Mouse (Mus musculus) layer of hippocampus, postnatal 36 days (tissue): ENCODE results near the gene Gm21974. TPM values are rescaled to one million over a fixed set of nuclear protein-coding genes. Genes with fewer than 3 reads are reported as not detected.
A peak's percentile ranks its signal among the peaks of the same experiment; 100 is the strongest.
"Not testable (repeated sequence)": the region's sequence is repeated elsewhere in the genome, so short reads cannot be mapped to it uniquely, and the experiment has no call there.

Experiments
- DNase-seq, 2 experiments: peaks; one replicate each; pipeline ENCODE4 v3.0.0; 2022
- total RNA-seq, 2 experiments: library from RNA; stranded (reverse); gene quantifications; 2 replicates each; pipeline ENCODE4 v1.2.3; 2021

The Gm21974 gene
- total RNA-seq, 2 experiments from 2014 or later: not detected

DNA sequence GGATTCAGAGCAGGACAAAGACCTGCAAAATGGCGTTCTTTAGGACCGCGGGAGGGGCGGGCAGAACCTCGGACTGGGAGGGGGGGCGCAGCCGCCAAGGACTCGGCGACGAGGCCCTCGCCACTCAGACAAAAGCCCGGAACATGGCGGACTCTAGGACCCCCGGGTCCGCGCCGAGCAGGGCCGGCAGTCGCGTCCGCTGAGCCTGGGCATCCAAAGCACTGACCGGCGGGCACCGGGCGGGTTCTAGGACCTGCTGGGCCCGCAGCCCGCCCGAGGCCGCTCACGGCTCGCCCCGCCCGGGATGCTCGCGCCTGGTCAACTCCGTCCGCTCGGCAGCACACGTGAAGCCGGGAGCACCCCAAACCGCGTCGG lies 19.6 kb downstream of the Gm21974 start:
- peak; percentile 93 to 94 for DNase-seq

DNA sequence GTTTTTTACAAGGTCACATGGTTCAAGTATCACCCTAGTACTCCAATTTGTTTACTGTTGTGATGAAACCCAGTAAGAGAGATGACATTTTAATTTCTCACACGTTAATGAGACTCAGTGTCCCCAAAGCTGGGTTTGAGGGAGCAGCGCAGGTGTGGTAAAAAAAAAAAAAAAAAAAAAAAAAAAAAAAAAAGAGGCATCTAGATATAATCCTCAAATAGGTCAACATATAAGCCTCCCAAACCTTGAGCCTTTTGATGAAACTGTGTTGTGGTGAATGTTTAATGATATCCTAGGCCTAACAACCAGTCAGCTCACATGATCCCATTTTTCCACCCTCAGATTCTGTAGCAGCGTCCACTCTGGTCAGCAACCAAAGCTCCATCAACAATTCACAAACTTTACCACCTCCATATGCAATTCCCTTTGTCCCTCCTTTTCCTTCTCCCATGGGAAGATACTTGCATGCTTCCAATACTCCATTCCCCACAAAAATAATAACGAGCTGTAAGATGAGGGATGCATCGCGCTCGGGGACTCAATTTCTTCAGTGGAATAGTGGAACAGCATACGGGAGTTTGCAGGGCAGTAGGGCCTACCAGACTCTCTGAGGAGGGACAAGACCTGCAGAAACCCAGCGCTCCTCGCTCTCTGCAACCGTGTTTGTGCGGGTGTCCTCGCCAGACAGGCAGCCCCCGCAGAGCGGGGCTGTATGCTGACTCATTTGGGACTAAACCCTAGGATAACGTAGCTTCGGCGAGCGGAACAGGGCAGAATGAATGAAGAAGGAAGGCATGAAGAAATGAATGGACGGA lies 20.2 kb downstream of the Gm21974 start:
- no peak for DNase-seq

DNA sequence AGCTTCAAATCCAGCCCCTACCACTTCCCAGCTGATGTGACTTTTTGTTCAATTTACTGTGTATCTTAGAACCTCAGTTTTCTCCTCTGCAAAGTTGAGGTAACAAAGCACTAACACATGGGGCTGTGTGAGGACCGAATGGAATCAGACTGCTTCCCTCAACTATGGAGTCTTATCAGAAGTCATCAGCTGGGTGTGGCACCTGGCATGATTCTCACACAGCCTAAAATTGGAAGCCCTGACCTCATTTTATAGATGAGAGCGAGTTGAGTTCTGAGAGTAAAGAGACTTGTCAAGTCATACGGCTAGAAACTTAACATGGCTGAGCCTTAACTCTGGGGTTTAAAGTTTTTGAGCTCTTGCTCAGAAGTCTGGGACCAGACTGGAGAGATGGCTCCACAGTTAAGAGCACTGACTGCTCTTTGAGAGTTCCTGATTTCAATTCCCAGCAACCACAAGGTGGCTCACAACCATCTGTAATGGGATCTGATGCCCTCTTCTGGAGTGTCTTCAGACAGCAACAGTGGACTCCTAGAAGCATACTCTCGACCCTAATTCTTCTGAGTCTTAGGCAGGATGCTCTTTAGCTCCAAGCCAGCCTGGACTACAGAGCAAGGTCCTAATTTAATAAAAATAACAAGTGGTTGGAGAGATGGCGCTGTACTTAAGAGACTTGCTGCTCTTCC lies 25.0 kb downstream of the Gm21974 start:
- DNase-seq: no peak

DNA sequence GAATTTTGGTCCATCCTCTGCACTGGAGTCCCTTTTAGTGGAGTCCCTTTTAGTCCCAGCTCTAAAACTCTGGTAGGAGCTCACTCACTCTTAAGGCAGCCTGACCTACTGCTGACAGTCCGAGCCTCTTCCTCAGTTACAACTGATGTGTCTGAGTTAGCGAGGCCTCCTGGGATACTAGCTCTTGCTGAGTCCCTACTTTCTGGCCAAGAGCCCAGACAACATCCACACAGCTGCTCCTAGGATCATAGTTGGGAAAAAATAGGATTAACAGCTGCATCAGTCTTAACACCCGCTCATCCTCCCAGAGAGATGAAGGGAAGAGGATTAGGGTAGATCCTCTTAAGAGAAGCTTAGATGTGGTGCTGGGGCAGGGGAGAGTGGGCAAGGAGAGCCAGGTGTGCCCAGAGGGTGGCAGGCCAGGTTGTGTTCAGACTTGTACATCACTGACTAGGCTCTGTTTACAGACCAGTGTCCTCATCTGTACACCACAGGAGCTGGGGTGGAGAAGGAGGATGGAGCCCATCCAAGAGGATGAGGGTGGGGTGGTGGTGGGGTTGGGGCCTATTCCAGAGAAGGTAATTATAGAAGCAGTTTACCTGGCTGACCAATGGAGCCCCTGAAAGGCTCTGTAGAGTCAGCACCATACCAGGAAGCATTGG lies 26.0 kb downstream of the Gm21974 start:
- DNase-seq: no peak

DNA sequence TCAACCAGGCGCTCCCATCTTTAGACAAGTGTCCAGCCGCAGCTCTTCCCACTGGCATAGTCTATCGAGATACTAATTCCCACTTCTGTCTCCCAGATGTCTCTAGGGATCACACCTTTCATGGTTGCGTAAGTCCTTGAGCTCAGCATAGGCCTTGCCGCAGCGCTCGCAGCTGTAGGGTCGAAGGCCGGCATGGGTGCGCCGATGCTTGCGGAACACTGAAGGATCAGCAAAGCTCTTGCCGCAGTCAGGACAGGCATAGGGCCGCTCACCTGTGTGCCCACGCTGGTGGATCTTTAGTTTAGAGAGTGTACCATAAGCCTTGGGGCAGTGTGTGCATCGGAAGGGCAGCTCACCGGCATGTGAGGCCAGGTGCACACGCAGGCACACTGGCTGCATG lies 27.6 kb downstream of the Gm21974 start:
- DNase-seq: no peak

DNA sequence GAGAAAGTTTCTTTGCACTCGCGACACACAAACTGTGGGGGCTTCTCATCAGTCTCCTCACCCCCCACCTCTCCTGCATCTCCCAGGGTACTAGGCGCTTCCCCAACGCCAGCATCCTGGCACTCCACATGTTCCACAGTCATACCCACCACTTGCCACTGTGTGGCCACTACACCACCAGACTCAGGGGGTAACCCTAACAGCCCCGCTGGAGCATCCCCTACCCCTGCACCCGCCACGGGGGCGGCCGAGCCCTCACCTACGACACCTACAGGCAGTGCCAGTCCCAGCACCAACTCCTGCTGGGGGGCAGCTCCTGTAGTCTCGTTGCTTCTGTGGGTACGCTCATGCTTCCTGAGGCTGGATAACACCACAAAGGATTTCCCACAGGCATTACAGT lies 28.8 kb downstream of the Gm21974 start:
- DNase-seq: no peak

DNA sequence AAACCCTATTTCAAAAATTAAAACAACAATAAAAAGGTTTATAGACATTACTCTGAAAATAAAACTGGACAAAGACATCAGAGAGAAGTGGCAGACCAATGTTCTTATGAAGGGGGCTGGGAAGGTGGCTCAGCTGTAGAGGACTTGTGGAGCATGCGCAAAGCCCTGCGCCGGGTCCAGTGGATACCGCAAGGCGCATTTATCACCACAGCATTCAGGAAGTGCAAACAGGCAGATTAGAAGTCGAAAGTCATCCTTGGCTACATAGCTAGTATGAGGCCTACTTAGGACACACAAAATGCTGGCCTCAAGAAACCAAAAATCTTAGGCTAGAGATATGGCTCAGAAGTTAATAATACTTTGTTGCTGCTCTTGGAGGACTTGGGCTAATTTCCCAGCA lies 37.0 kb downstream of the Gm21974 start:
- no peak for DNase-seq

DNA sequence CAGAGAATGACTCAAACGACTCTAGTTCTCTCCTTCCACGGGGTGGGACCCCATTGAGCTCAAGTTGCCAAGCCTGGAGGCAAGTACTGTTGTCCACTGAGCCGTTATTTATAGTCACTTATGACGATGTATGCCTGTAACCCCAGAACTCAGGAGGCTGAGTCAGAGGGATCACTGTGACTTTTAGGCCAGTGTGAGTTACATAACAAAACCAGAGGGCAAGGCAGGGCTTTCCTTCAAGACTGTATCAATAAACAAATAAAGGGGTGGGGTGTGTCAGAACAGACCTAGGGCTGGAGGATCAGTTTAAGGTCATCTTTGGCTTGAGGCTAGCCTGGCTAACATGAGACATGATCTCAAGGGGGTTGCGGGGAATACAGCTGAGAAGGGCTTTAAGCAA lies 44.3 kb downstream of the Gm21974 start:
- DNase-seq: no peak

DNA sequence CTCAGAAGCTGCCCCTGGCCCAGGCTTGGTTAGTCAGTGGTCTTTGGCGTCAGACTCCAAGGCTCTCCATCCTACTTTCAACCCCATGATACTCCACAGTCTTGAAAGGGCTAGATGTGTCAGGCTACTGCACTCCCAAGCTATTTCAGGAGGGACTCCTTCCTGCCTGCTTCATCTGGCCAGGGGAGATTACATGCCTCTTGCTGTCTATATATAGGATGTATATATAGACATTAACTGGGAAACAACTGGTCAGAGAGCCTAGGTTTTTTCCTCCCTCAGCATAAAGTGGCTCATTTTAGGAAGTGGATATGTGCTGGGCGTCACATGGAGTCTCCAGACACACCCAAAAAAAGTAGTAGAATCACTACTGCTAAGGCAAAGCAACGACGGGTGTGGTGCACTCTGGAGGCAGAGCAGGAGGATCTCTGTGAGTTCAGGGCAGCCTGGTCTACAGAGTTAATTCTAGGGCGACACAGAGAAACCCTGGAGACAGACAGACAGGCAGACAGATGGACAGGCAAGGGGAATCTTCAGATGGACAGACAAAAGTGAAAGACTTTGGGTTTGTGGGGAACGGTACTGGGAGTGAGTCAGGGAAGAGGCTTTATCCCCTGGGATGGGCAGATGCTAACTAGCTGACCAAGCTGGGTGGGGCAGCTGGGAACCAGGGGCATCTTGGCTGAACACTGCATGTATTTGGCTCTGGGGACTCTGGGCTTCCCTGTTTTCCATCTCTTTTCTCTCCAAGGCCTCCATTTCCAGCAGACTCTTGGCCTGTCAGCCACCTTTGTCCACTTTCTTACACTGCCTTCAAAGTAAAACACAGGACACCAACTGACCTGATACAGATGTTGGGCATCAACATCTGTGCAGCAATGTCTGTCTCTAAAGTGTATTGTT lies 45.0 kb downstream of the Gm21974 start:
- no peak for DNase-seq

DNA sequence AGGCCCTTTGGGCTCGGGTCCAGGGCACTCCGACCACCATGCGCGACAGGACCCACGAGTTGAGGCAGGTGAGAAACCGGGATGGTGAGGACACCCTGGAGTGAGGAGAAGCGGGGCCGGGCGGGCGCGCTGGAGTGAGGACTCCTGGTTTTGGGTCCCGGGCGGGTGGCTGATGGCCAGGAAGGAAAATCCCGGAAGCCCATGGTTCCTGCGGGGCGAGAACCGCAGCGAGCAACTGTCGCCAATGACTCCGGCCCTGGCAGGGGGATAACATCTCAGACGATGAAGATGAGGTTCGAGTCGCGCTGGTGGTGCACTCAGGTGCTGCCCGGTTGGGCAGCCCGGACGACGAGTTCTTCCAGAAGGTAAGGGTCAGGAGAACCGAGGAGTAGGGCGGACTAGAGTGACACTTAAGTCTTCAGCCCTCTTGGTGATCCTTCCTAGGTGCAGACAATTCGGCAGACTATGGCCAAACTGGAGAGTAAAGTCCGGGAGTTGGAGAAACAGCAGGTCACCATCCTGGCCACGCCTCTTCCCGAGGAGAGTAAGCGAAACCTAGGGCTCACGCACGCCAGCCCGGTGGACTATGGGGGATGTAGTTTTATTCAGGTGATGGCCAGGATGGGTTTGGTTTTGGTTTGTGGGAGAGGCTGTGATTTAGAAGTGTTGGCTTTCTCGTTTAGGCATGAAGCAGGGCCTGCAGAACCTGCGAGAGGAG lies 53.1 kb downstream of the Gm21974 start:
- peak; percentile 70 to 71 for DNase-seq

DNA sequence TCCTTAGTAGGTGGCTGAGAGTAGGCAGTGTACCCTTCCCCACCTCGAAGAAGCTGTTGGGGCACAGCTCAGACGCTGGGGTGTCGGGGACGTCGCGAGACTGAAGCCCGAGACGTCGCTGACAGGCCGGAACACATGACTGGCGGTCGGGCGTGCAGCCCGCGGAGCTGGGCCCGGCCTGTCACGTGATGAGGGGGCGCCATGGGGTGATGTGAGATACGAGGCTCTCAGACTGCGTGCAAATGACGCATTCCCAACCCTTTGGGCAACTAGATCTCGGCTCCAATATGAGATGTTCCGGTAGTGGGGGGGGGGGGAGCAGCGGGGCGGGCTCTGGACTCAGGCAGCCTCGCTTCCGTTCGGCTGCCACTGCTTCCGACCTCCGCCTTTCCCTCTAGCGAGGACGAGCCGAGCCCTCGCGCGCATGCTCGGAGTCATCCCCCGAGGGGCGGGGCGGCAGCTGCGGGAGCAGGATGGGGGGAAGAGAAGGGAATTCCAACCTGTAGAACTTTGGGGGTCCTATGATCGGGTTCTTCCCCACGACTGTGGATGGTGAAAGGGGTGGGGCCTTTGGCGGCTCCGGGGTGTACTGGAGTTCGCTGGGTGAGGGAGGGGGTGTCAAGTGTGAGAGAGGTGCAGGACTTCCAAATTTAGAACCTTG lies 53.8 kb downstream of the Gm21974 start:
- DNase-seq: peak; percentile 94

DNA sequence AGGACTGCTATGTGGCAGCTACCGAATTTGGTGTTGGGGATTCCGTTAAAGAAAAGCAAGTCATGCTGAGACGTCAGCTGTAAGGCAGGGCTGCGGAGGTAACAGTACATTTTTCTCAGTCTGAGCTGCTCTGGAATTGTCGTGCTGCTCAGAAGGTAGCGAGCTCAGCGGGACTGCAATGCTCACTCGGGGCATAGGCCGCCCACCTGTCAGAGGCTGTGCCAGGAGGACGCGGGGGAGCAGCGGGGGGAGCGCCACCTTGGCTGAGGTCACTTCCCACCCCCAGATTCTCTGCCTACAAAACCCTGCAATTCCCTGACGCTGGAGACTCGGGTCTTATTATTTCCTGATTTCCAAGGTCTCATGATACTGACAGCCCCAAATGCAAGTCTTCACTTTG lies 54.4 kb downstream of the Gm21974 start:
- no peak for DNase-seq

DNA sequence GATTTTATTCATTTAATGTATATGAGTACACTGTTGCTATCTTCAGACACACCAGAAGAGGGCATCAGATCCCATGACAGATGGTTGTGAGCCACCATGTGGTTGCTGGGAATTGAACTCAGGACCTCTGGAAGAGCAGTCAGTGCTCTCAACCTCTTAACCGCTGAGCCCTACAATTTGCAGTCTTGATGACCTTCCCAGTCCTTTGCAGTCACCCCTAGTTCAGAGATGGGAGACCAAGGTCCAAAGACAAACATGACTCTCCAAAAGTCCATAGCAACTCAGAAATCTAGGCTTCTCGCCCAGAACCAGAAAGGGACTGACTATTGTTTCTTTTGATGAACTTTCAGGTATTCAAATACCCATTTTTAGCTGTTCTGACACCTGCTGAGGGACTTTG lies 55.2 kb downstream of the Gm21974 start:
- not testable (repeated sequence) for DNase-seq

DNA sequence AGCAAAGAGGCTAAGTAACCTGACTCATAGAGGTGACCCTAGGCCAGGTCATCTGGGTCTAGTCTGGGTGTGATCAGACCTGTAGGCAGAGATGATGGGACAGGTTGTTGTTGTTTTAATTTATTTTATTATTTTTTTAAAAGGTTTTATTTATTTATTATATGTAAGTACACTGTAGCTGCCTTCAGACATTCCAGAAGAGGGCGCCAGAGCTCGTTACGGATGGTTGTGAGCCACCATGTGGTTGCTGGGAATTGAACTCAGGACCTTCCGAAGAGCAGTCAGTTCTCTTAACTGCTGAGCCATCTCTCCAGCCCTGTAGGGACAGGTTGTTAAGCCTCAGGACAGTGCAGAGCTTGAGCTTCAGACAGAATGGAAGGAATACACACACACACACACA lies 57.4 kb downstream of the Gm21974 start:
- DNase-seq: not testable (repeated sequence)

DNA sequence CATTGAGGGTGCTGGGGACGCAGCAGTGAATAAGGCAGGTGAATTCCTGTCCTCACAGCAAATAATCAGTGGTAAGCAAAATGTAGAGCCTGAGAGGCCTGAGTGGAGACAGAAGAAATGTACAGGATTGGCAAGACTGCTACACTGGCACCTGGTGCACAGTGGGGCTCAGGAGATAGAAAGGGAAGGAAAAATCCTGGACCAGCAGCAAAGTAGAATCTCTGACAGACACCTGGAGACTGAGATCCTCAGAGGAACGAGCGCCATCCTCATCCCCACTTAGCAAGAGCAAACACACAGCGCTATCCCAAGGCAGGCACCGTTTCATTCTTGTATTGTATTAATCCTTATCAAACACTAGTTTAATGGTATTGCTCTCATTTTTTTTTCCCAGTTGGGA lies 57.8 kb downstream of the Gm21974 start:
- no peak for DNase-seq

Other genes with a start within 250 kb of the Gm21974 start
- 10 to 100 TPM; 23.1 to 25.8 TPM for gene Bcl7c, start 186.5 kb downstream of the Gm21974 start, total RNA-seq
- 1 to 10 TPM; 2.1 to 2.4 TPM for gene Ctf1, start 182.7 kb downstream of the Gm21974 start, total RNA-seq
- gene Ctf2, start 163.3 kb downstream of the Gm21974 start, total RNA-seq: not detected
- 10 to 100 TPM; 63.5 to 65.2 TPM for gene Fbxl19, start 150.9 kb downstream of the Gm21974 start, total RNA-seq
- 10 to 100 TPM; 31.1 to 32.6 TPM for gene Orai3, start 125.6 kb downstream of the Gm21974 start, total RNA-seq
- gene Setd1a, start 118.8 kb downstream of the Gm21974 start, total RNA-seq: 10 to 100 TPM; 46.2 to 46.9 TPM
- 1 to 10 TPM; 2.4 to 2.9 TPM for gene Gm49388, start 109.8 kb downstream of the Gm21974 start, total RNA-seq
- 1 to 10 TPM; 8.3 to 8.6 TPM for gene Hsd3b7, start 94.8 kb downstream of the Gm21974 start, total RNA-seq
- 10 to 100 TPM; 64.3 to 64.7 TPM for gene Stx4a, start 71.2 kb downstream of the Gm21974 start, total RNA-seq
- gene Stx1b, start 70.9 kb downstream of the Gm21974 start, total RNA-seq: 100 to 1,000 TPM; 342 to 346 TPM
- gene Zfp646, start 19.2 kb downstream of the Gm21974 start, total RNA-seq: 10 to 100 TPM; 33.2 to 36.3 TPM
- 10 to 100 TPM; 24.5 to 25.5 TPM for gene Zfp668, start 18.6 kb downstream of the Gm21974 start, total RNA-seq
- 1 to 10 TPM; 3.7 to 4.0 TPM for gene Prss53, start 4.5 kb downstream of the Gm21974 start, total RNA-seq
- 10 to 100 TPM; 24.0 to 25.0 TPM for gene Vkorc1, start 163 bp upstream of the Gm21974 start, total RNA-seq
- gene Bckdk, start 8.6 kb upstream of the Gm21974 start, total RNA-seq: 10 to 100 TPM; 35.7 to 41.6 TPM
- 10 to 100 TPM; 33.8 to 36.2 TPM for gene Kat8, start 17.1 kb upstream of the Gm21974 start, total RNA-seq
- under 1 TPM; 0.68 to 0.80 TPM for gene Prss8, start 34.6 kb upstream of the Gm21974 start, total RNA-seq
- gene Prss36, start 51.3 kb upstream of the Gm21974 start, total RNA-seq: 10 to 100 TPM; 11.0 to 11.6 TPM
- gene Fus, start 72.0 kb upstream of the Gm21974 start, total RNA-seq: 100 to 1,000 TPM; 301 to 325 TPM
- gene Pycard, start 98.4 kb upstream of the Gm21974 start, total RNA-seq: 1 to 10 TPM; 1.9 to 2.4 TPM
- under 1 TPM; 0.42 to 0.56 TPM for gene Trim72, start 108.5 kb upstream of the Gm21974 start, total RNA-seq
- 10 to 100 TPM in 1 of 2 experiments, 1 to 10 TPM in 1; 9.1 to 12.0 TPM for gene Itgam, start 167.2 kb upstream of the Gm21974 start, total RNA-seq
- gene Gm49368, start 167.2 kb upstream of the Gm21974 start, total RNA-seq: not detected
- under 1 TPM; 0.12 to 0.33 TPM for gene Itgax, start 234.1 kb upstream of the Gm21974 start, total RNA-seq